Mouse (Mus musculus): ENCODE measurements around the gene Aox1. TPM values are rescaled to one million over a fixed set of nuclear protein-coding genes. Genes with fewer than 3 reads are reported as not detected.

The Aox1 gene
- polyA plus RNA-seq, 1 experiment from 2014 or later: 0.51 TPM

- DNase-seq (ENCODE audit: low spot score): no peak
Observed at GRCm38 (mm10) chr1:58062131-58062530, 32.4 kb downstream of the Aox1 start.

- DNase-seq (ENCODE audit: low spot score): no peak
Observed at GRCm38 (mm10) chr1:58065151-58065550, 35.4 kb downstream of the Aox1 start.

GRCm38 (mm10) chr1:58065606-58066005 lies 35.9 kb downstream of the Aox1 start:
- DNase-seq (ENCODE audit: low spot score): no peak

GRCm38 (mm10) chr1:58069181-58069580 lies 39.5 kb downstream of the Aox1 start:
- no peak for DNase-seq (ENCODE audit: low spot score)

- DNase-seq (ENCODE audit: low spot score): no peak
Observed at GRCm38 (mm10) chr1:58070091-58070490, 40.4 kb downstream of the Aox1 start.

GRCm38 (mm10) chr1:58071006-58071405 lies 41.3 kb downstream of the Aox1 start:
- DNase-seq (ENCODE audit: low spot score): no peak

GRCm38 (mm10) chr1:58071509-58071908 lies 41.8 kb downstream of the Aox1 start:
- no peak for DNase-seq (ENCODE audit: low spot score)

- no peak for DNase-seq (ENCODE audit: low spot score)
Observed at GRCm38 (mm10) chr1:58072416-58072815, 42.7 kb downstream of the Aox1 start.

- DNase-seq (ENCODE audit: low spot score): peak; percentile 3
Observed at GRCm38 (mm10) chr1:58072991-58073730, 43.4 kb downstream of the Aox1 start.

- DNase-seq (ENCODE audit: low spot score): no peak
Observed at GRCm38 (mm10) chr1:58074266-58074665, 44.5 kb downstream of the Aox1 start.

GRCm38 (mm10) chr1:58077882-58078281 lies 48.2 kb downstream of the Aox1 start:
- DNase-seq (ENCODE audit: low spot score): no peak

GRCm38 (mm10) chr1:58078390-58078789 lies 48.7 kb downstream of the Aox1 start:
- no peak for DNase-seq (ENCODE audit: low spot score)

- no peak for DNase-seq (ENCODE audit: low spot score)
Observed at GRCm38 (mm10) chr1:58079689-58080088, 50.0 kb downstream of the Aox1 start.

GRCm38 (mm10) chr1:58080446-58080845 lies 50.7 kb downstream of the Aox1 start:
- DNase-seq (ENCODE audit: low spot score): no peak

GRCm38 (mm10) chr1:58081356-58081755 lies 51.6 kb downstream of the Aox1 start:
- DNase-seq (ENCODE audit: low spot score): no peak

- DNase-seq (ENCODE audit: low spot score): no peak
Observed at GRCm38 (mm10) chr1:58089316-58089715, 59.6 kb downstream of the Aox1 start.

GRCm38 (mm10) chr1:58090191-58090590 lies 60.5 kb downstream of the Aox1 start:
- DNase-seq (ENCODE audit: low spot score): no peak

GRCm38 (mm10) chr1:58091213-58091612 lies 61.5 kb downstream of the Aox1 start:
- DNase-seq (ENCODE audit: low spot score): no peak

- DNase-seq (ENCODE audit: low spot score): no peak
Observed at GRCm38 (mm10) chr1:58091992-58092560, 62.3 kb downstream of the Aox1 start.

- no peak for DNase-seq (ENCODE audit: low spot score)
Observed at GRCm38 (mm10) chr1:58097338-58097737, 67.6 kb downstream of the Aox1 start.

- no peak for DNase-seq (ENCODE audit: low spot score)
Observed at GRCm38 (mm10) chr1:58099119-58099518, 69.4 kb downstream of the Aox1 start.

- no peak for DNase-seq (ENCODE audit: low spot score)
Observed at GRCm38 (mm10) chr1:58101531-58102146, 71.9 kb downstream of the Aox1 start.

- no peak for DNase-seq (ENCODE audit: low spot score)
Observed at GRCm38 (mm10) chr1:58102494-58102893, 72.8 kb downstream of the Aox1 start.

Measured in thymus, postnatal 0 days (tissue).